In the genomic region with DNA sequence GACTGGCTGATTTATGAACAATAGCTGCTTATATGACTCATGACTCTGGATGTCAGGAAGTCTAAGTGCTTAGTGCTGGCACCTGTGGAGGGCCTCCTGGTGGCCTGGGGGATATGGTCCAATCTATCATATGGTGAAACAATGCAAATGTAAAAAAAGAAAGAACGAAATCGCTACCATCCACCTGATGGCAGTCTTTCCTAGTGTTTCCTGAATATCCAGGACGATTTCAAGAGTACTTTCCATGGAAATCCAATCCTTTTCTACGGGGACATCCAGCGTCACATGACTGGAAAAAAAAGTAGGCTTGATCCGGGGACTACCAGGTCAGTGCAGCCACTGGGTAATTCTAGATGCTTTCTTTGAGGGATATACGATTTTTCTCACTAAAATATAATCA, we compare ENCODE assay signal across 31 mouse cellular contexts. TPM values are rescaled to one million over a fixed set of nuclear protein-coding genes. Genes with fewer than 3 reads are reported as not detected.
DNase-seq lines count a peak whose midpoint lies in the region; ATAC-seq and TF ChIP-seq lines count a peak whose summit lies in the region.
"Had no signal": no experiment of that assay in that cellular context is flagged by ENCODE, and none has a peak within 500 bp of the region (broad histone marks: within the 10 kb centered on the region; RNA-seq: fewer than 3 reads in every experiment).

No protein-coding gene starts in this region.

- no peak for TF ChIP-seq POLR2A in cortical plate, adult 2 months (IDR thresholded peaks at IDR 0.05; ENCODE audit: extremely low read depth, insufficient read depth, low read length)

- peak; percentile 72 for TF ChIP-seq CTCF in layer of hippocampus, adult 2 months (conservative IDR thresholded peaks at IDR 0.05)
- 0 out of 2 replicates have a peak, but pooled peaks have one; percentile 26 for TF ChIP-seq CTCF in cortical plate, adult 2 months (IDR thresholded peaks at IDR 0.05; ENCODE audit: extremely low read depth, insufficient read depth, low read length)

- H3K27ac ChIP-seq in layer of hippocampus, adult 2 months, result no peak overlapping the region
- H3K27ac ChIP-seq in cortical plate, adult 2 months (ENCODE audit: insufficient read depth, low read length), result no peak overlapping the region
- H3K27ac ChIP-seq: embryonic facial prominence, embryonic 13.5 days; forebrain, embryonic 13.5 days; heart, embryonic 13.5 days; hindbrain, embryonic 14.5 days; limb, embryonic 12.5 days; midbrain, embryonic 10.5 days had no signal

- DNase-seq in frontal cortex, postnatal 25 days (ENCODE audit: low spot score in 2 of 2), result no peak
- no peak for DNase-seq in layer of hippocampus, adult 2 months (ENCODE audit: low spot score in 2 of 2)
- DNase-seq in layer of hippocampus, adult 9-11 months, result no peak
- peak; percentile 13 for DNase-seq in NIH3T3 (ENCODE audit: low read depth)
- no peak for DNase-seq in ovary, postnatal 36 days (ENCODE audit: low spot score)
- DNase-seq: cerebellum, adult 9-10 months; embryo, embryonic 11 days; gastrocnemius, postnatal 10 days; heart, adult 18-20 months; heart, postnatal 14 days; lung, adult 18-20 months; lung, postnatal 10 days; thymus, adult 2 months had no signal

- peak; percentile 53 for ATAC-seq in frontal cortex, adult (ENCODE audit: low TSS enrichment)
- ATAC-seq: forebrain, embryonic 13.5 days had no signal

- H3K4me3 ChIP-seq in layer of hippocampus, adult 2 months, result no peak overlapping the region
- H3K4me3 ChIP-seq in cortical plate, adult 2 months (ENCODE audit: insufficient read depth, low read length), result no peak overlapping the region
- H3K4me3 ChIP-seq: embryonic facial prominence, embryonic 13.5 days; erythroblast, embryonic 14.5 days; forebrain, embryonic 13.5 days; heart, embryonic 13.5 days; limb, embryonic 12.5 days; midbrain, embryonic 10.5 days had no signal

- peaks cover 3% of the 10 kb centered on the region for H3K4me1 ChIP-seq in cortical plate, adult 2 months (ENCODE audit: control insufficient read depth, insufficient read depth, low read length)
- H3K4me1 ChIP-seq: embryonic facial prominence, embryonic 13.5 days; heart, embryonic 13.5 days; limb, embryonic 12.5 days; midbrain, embryonic 10.5 days had no signal

RNA-seq across cellular contexts. Expression of a gene that starts 11.1 kb away (rescaled TPM):
- not detected for total RNA-seq in layer of hippocampus, adult 2 months (2021)
- polyA plus RNA-seq in cortical plate, adult 2 months (2012; rRNA removed), result 0.09 and 0.10 TPM in 2 replicates
- total RNA-seq: adrenal gland, adult 18-20 months; adrenal gland, postnatal 4 days; gastrocnemius, postnatal 10 days; heart, postnatal 14 days; layer of hippocampus, postnatal 25 days; left cerebral cortex, postnatal 10 days; neutrophil, adult 5-6 weeks had no signal
- polyA plus RNA-seq: embryonic facial prominence, embryonic 13.5 days; erythroblast, embryonic 14.5 days; heart, embryonic 13.5 days; hindbrain, embryonic 14.5 days; intestine, embryonic 14.5 days; kidney, embryonic 14.5 days; limb, embryonic 12.5 days; liver, embryonic 11.5 days; midbrain, embryonic 10.5 days; stomach, embryonic 16.5 days had no signal

RNA-seq across cellular contexts. Expression of a gene that starts 26.3 kb away (rescaled TPM):
- total RNA-seq in layer of hippocampus, adult 2 months (2021), result 100 to 1,000 TPM; 214 TPM
- 92.3 and 99.4 TPM in 2 replicates for polyA plus RNA-seq in cortical plate, adult 2 months (2012; rRNA removed)

RNA-seq across cellular contexts. Expression of a gene that starts 32.3 kb away (rescaled TPM):
- 10 to 100 TPM; 18.7 to 19.6 TPM for total RNA-seq in layer of hippocampus, adult 2 months (2021)
- 33.8 and 34.7 TPM in 2 replicates for polyA plus RNA-seq in cortical plate, adult 2 months (2012; rRNA removed)

RNA-seq across cellular contexts. Expression of a gene that starts 58.4 kb away (rescaled TPM):
- total RNA-seq in layer of hippocampus, adult 2 months (2021), result 100 to 1,000 TPM; 159 to 179 TPM
- 179 and 184 TPM in 2 replicates for polyA plus RNA-seq in cortical plate, adult 2 months (2012; rRNA removed)
